Mouse (Mus musculus) CD4-positive helper T cell, adult 2 months (primary cell): ENCODE data around the gene Tigd4.
"Not testable (repeated sequence)": the region's sequence is repeated elsewhere in the genome, so short reads cannot be mapped to it uniquely, and the experiment has no call there.

Experiments
- DNase-seq: peaks from one replicate; pipeline ENCODE4 v3.0.0-alpha.2; 2012; ENCODE audit warnings: low read depth, missing footprints, low spot score

The Tigd4 gene

DNA sequence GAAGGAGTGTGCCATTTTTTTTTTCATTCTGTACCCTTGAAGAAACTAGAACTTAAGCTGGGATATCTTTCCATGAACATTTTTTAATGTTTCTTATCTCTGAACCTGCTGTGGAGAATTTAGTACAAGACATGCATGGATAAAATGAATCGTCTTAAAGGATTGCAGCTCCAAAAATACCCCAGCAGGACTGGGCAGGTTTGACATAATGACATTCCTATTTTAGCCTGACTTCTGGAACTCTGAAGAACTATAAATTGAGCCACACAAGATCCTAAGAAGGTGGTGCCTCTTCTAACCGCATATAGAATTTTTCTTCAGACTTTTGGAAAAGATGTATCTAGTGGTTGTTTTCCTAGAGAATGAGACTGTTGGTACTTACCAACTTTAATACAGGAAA, at the start of gene Tigd4:
TSS of gene Tigd4 (plus strand) at position 301 of the 400 bp plus-strand sequence.
- DNase-seq, result no peak

DNA sequence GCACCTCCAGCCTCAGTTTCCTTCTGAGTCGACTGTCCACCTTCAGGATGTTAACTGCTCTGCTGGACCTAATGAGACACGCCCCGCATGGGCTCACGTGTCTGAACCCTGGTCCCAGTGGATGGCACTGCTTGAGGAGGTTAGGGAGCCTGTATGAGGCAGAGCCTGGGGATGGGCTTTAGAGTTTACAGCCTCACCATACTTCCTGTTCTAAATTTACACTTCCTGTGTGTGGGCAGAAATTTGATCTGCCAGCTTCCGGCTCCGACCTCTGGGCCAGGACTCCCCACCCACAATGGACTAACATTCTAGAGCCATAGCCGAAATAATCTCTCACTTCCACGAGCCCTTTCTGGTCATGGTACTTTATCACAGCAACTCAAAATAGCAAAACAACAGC, 46.2 kb upstream of the Tigd4 start:
- DNase-seq, result peak; percentile 36

DNA sequence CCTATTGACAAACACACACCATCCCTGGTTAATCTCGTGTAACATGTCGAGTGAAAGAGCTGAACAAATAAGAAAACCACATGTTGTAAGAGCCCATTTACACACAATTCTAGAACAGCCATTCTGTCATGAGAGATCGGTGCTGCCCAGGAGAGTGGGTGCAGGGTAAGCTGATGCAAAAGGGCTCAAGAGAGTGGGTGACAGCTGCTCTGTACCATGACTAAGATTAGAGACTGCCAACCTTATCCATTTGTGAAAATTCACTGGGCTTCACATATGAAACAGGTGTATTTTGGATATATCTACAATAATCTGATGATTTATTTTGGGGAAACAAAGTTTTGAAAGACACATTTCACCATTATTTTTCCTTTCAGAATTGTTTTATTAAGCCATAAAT, 37.6 kb upstream of the Tigd4 start:
- no peak for DNase-seq

DNA sequence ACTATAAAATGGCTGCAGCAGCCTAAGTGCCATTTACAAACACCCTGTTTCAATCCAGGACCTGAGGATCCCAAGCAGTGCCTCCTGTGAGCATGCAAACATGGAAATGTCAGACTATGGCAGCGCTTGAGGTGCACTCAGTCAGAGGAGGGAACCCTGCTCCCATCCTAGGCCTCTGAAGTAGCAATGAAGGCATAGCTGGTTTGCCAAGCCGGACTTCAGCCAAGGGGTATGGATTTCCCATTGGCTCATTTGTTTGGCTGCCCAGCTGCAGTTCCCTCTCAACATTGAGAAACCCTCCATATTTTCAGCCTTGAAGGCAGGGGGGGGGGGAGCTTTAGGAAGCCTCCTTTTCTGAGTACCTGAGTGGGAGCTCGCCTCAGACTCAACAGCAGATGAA, 35.1 kb upstream of the Tigd4 start:
- DNase-seq, result no peak

DNA sequence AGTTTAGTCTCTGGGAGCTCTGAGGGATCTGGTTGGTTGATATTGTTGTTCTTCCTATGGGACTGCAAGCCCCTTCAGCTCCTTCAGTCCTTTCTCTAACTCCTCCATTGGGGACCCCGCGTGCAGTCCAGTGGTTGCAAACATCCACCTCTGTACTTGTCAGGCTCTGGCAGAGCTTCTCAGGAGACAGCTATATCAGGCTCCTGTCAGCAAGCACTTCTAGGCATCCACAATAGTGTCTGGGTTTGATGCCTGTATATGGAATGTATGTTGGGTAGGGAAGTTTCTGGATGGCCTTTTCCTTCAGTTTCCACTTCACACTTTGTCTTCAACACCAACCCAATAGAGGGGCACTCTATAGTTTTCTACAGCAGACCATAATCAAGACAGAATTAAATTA, 30.5 kb upstream of the Tigd4 start:
- not testable (repeated sequence) for DNase-seq

GRCm38 (mm10) chr3:84563415-84563814, 30.0 kb upstream of the Tigd4 start:
- DNase-seq, result no peak

- no peak for DNase-seq
Measured at GRCm38 (mm10) chr3:84568540-84568939, 24.8 kb upstream of the Tigd4 start.

DNA sequence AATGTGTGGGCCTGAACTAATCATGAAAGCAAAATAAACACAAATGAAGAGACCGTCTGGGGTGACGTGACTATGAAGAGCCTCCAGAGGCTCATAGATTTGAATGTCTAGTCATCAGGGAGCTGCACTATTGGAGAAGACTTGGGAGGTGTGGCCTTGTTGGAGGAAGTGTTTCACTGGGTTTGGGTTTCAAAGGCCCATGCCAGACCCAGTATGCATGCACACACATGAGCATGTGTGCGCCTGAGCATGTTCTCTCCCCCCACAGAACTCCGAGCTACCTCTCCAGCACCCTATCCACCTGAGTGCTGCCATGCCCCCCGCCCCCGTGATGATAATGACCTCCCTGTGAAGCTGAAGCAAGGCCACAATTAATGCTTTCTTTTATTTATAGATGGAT, 23.8 kb upstream of the Tigd4 start:
- DNase-seq, result peak; percentile 34

GRCm38 (mm10) chr3:84570501-84570900, 22.9 kb upstream of the Tigd4 start:
- DNase-seq, result peak; percentile 51

DNA sequence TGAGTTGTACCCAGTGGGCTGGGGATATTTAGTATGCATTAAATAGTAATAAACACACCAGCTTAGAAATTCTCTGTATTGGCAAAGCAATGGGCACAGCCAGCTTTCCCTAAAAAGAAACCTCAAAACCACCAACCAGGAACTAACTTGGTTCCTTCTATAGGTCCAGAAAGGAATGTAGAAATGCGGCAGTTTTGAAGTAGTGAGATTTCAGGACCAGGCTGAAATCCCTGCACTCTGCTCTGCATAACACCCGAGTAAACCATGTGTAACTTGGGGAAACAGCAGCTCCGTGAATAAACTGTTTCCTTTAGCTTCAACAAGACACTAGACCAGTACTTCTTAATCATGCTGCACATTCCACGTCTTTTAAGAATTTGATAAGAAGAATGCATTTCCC, 12.7 kb upstream of the Tigd4 start:
- no peak for DNase-seq

DNA sequence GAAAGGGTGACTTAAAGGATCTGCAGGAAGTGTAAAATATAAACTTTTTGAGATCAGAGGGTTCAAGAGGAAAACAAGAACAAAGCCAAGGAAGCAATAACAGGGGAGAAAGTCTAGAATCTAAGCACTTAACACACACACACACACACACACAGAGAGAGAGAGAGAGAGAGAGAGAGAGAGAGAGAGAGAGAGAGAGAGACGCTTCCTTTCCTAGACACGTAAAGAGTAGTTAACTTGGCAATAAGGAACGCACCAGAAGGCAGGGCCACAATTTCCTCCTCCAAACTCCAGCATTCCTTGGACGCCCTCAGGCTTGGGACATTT, 11.7 kb upstream of the Tigd4 start:
- DNase-seq, result peak; percentile 57

DNA sequence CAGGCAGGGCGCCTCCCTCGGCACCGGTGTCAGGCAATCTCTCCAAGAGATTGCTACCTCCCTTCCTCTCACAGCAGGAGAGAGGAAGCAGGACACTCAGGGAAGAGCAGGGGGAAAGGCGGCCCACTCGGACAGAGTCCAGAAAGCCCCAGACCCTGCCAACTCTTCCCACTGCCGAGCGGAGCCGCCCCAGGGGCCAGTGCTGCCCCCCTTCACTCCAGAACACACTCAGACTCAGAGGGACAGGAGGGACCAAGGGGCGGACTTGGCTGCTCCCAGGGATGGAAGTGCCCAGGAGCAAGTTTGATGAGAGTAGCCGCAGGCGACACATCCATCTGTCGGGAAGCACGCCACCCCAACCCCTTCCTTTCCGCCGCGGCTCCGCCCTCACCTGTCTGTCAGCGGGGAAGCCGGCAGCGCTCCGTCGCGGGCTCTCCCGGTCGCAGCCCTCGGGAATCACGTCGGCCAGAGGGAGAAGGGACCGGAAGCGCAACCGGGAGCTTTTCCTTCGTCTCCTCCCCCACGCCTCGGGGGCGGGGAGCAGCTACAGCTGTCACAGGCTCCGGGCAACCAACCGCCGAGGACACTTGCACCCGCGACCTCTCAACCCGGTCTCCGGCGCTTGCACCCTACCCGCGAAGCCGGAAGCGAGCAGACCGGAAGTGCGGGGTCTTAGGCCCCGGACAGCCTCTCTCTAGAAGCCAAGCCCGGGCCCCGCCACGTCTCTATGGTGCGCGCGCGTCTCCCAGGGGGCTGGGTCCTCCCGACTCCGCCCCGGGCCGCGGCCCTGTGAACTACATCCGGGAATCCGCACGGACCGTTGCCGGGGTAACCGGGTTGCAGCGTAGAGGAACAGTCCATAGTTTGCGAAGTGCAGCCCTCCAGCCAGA, 11.1 kb upstream of the Tigd4 start, which contains the start of gene Arfip1:
TSS of gene Arfip1 (minus strand) at position 603 of the 890 bp plus-strand sequence.
- DNase-seq, result peak; percentile 92

GRCm38 (mm10) chr3:84582913-84583276, 10.5 kb upstream of the Tigd4 start:
- DNase-seq, result no peak

DNA sequence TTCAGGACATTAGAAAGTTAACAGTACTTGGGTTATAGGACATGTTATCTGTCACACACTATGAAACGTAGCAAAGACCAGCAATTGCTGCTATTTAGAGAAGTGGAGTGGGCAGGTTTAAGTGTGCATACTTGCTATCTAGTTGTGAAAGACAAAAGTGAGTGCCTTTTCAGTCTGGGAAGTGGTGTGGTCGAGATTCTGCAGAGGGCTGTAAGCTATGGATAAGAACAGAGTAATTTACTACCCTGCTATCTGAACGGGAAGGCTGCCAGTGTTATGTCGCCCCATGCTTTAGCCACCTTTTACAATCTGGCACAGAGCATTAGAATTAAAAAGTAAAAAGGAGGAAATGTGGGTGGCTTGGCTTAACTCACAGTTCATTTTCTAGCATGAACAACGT, 6.6 kb upstream of the Tigd4 start:
- no peak for DNase-seq

DNA sequence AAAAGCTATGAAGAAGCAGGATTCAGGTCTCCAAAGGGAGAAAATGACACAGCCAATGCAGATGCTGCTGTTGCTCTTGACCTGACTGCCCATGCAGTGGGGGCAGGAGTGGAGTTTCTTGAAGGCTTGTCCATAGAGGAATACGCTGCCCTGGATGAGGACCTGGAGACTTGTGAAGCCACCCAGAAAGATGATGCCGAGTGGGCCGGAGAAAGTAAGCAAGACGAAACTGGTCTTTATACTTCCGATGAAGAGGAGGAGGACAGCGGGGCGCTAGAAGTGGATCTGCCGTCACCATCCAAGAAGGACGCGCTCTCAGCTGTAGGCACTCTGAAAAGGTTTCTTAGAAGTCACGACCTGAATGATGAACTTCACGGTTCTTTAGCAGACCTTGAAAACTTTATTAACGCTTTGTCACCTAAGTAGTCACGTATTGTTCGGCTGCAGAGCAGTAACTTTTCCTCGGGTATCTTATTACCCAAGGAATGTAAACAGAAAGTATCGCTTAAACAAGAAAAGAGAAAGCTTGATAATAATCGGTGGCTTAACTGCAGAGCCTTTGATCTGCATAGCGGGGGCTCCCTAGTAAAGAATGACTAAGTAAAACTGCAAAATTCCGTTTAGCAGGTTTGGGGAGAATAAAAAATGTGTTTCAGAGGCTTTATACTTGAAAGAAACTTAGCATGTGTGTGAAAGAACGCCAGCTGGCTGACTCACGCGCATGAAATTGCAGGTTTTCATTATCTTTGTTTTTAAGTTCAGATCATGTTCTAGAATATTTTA, 1.7 kb downstream of the Tigd4 start:
- peak; percentile 29 for DNase-seq

- DNase-seq, result no peak
Measured at GRCm38 (mm10) chr3:84595677-84596234, 2.4 kb downstream of the Tigd4 start.

- DNase-seq, result no peak
Measured at GRCm38 (mm10) chr3:84597996-84598734, 4.8 kb downstream of the Tigd4 start.

GRCm38 (mm10) chr3:84598756-84599155, 5.4 kb downstream of the Tigd4 start:
- no peak for DNase-seq

- DNase-seq, result no peak
Measured at GRCm38 (mm10) chr3:84601870-84602495, 8.6 kb downstream of the Tigd4 start.

DNA sequence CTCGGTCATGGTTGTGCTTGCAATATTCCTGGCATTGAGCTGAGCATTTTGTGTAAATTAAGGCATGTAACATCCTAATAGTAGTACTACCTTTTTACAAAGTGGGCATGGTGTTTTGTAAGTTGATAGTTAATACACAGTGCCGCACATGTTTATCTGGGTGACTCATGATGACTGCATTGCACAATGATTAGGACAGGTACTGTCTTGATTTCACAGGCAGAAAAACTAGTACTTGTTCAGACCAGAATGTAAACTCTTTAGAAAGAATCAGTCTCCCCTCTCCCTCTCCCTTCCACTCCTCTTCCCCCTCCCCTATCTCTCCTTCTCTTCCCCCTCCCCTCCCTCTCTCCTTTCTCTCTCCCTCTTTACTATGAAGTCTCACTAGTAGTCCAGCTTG, 9.4 kb downstream of the Tigd4 start:
- DNase-seq, result no peak

DNA sequence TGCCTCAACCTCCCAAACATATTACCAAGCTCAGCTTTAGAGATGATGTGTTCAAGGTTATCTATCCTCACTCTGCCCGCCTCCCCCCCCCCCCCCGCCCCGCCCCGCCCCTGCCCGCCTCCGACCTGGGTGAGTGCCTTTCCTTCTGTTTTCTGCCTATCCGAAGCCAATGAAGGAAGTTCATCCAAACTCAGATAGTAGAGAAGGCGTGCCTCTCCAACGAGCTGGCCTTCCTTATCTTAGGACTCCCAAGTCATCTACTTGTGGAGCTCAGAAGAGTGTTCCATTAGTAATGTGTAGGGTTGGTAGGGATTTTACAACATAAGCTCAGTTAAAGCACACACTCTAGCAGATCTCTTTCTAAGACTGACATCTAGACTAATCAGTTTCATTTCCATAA, 9.8 kb downstream of the Tigd4 start:
- DNase-seq, result no peak
